Mouse (Mus musculus) forebrain, embryonic 10.5 days (tissue): ENCODE results near the gene Zc3h10. TPM values are rescaled to one million over a fixed set of nuclear protein-coding genes. Genes with fewer than 3 reads are reported as not detected.
"Not testable (repeated sequence)": the region's sequence is repeated elsewhere in the genome, so short reads cannot be mapped to it uniquely, and the experiment has no call there.

Experiments
- DNase-seq: peaks from one replicate; pipeline ENCODE4 v3.0.0-alpha.2; 2017; ENCODE audit warnings: low spot score; ENCODE audit errors: extremely low spot score
- H3K27ac ChIP-seq: fragments of 300-500 bp; sonication (generic); 2 replicates; pipeline ENCODE4 v1.5.1; 2016; ENCODE audit warnings: mild to moderate bottlenecking
- H3K27me3 ChIP-seq: fragments of 300-500 bp; sonication (generic); 2 replicates; pipeline ENCODE4 v1.6.1; 2016; ENCODE audit warnings: mild to moderate bottlenecking; ENCODE audit not compliant: poor library complexity, severe bottlenecking
- H3K36me3 ChIP-seq: fragments of 300-500 bp; sonication (generic); replicated peaks from 2 replicates; pipeline ENCODE4 v1.6.1; 2016; ENCODE audit warnings: mild to moderate bottlenecking, moderate library complexity
- H3K4me1 ChIP-seq: fragments of 300-500 bp; sonication (generic); 2 replicates; pipeline ENCODE4 v1.6.1; 2016
- H3K4me3 ChIP-seq: fragments of 300-500 bp; sonication (generic); 2 replicates; pipeline ENCODE4 v1.5.1; 2016; ENCODE audit warnings: mild to moderate bottlenecking, moderate library complexity
- H3K9me3 ChIP-seq: fragments of 300-500 bp; sonication (generic); 2 replicates; pipeline ENCODE4 v1.6.1; 2016; ENCODE audit warnings: mild to moderate bottlenecking, moderate library complexity
- WGBS: fragments of 180-500 bp; shearing (Covaris S2); methylation state at CpG from one replicate; pipeline ENCODE4 v1.1.7; 2016; 5-methylcytosine and 5-hydroxymethylcytosine counted together
- polyA plus RNA-seq: library from polyadenylated mRNA; unstranded; fragments of >200 nt; fragmentation: Nextera tagmentation; extraction: Ambion mirVana; gene quantifications from 2 replicates; pipeline ENCODE4 v1.2.1, GENCODE M21; 2016

Zc3h10 gene
- polyA plus RNA-seq, 1 experiment from 2014 or later = 11.8 TPM

- peak within 1 kb of the TSS; percentile 81 for H3K27ac ChIP-seq
Measured at GRCm38 (mm10) chr10:128498590-128498989, 49.0 kb downstream of the Zc3h10 start, which contains the start of gene Myl6b. Myl6b (minus strand) TSS chr10:128498685.

GRCm38 (mm10) chr10:128497134-128497737 is 50.3 kb downstream of the Zc3h10 start:
- WGBS = 31% methylated on average over 6 of the region's 6 CpGs
- H3K36me3 ChIP-seq = peaks cover 3% of the 10 kb centered on the region
- H3K4me3 ChIP-seq = peak overlapping the region; percentile 67; the same call in 1 of the 2 replicates
- no peak for DNase-seq
- H3K27me3 ChIP-seq = peaks cover 14% of the 10 kb centered on the region
- H3K27ac ChIP-seq = 0 out of 2 replicates have a peak overlapping the region, but pooled peaks have one; percentile 2
- peaks cover 51% of the 10 kb centered on the region for H3K4me1 ChIP-seq
- H3K9me3 ChIP-seq = no peaks in the 10 kb centered on the region

More at GRCm38 (mm10) chr10:128498590-128498989, 49.0 kb downstream of the Zc3h10 start, which contains the start of gene Myl6b:
- under 1% methylated on average over 27 of the region's 27 CpGs for WGBS
- no peaks in the 10 kb centered on the region for H3K9me3 ChIP-seq
- H3K27me3 ChIP-seq = peaks cover 14% of the 10 kb centered on the region
- H3K4me3 ChIP-seq = peak within 1 kb of the TSS; percentile 67
- H3K4me1 ChIP-seq = peaks cover 43% of the 10 kb centered on the region
- H3K36me3 ChIP-seq = no peaks in the 10 kb centered on the region
- peak; percentile 97 for DNase-seq

GRCm38 (mm10) chr10:128496509-128497077 is 51.0 kb downstream of the Zc3h10 start:
- Histone ChIP-seq H3K36me3 (peaks cover 9% of the 10 kb centered on the region), H3K4me1 (peaks cover 57% of the 10 kb centered on the region), H3K27me3 (peaks cover 14% of the 10 kb centered on the region), H3K4me3 (no peak overlapping the region), H3K9me3 (no peaks in the 10 kb centered on the region), H3K27ac (no peak overlapping the region)
- DNase-seq = no peak
- WGBS = 28% methylated on average over 6 of the region's 6 CpGs

GRCm38 (mm10) chr10:128495903-128496302 is 51.7 kb downstream of the Zc3h10 start:
- no peak overlapping the region; the same call in 1 of the 2 replicates for H3K4me3 ChIP-seq
- H3K27me3 ChIP-seq = peaks cover 14% of the 10 kb centered on the region
- WGBS = 75% methylated on average over 4 of the region's 4 CpGs
- peaks cover 64% of the 10 kb centered on the region for H3K4me1 ChIP-seq
- H3K27ac ChIP-seq = no peak overlapping the region
- DNase-seq = no peak
- H3K9me3 ChIP-seq = no peaks in the 10 kb centered on the region
- peaks cover 16% of the 10 kb centered on the region for H3K36me3 ChIP-seq

GRCm38 (mm10) chr10:128495270-128495669 is 52.3 kb downstream of the Zc3h10 start:
- WGBS = 82% methylated on average over 2 of the region's 2 CpGs
- Histone ChIP-seq H3K9me3 (no peaks in the 10 kb centered on the region), H3K4me3 (peak overlapping the region; percentile 85), H3K27me3 (peaks cover 14% of the 10 kb centered on the region), H3K4me1 (peaks cover 65% of the 10 kb centered on the region), H3K27ac (0 out of 2 replicates have a peak overlapping the region, but pooled peaks have one; percentile 91), H3K36me3 (peaks cover 23% of the 10 kb centered on the region)
- DNase-seq = no peak

- Histone ChIP-seq H3K9me3 (no peaks in the 10 kb centered on the region), H3K4me3 (peak overlapping the region; percentile 85), H3K27ac (peak overlapping the region; percentile 91), H3K36me3 (peaks cover 28% of the 10 kb centered on the region), H3K27me3 (peaks cover 14% of the 10 kb centered on the region), H3K4me1 (peaks cover 65% of the 10 kb centered on the region)
- no peak for DNase-seq
- WGBS = 65% methylated on average over 11 of the region's 11 CpGs
Measured at GRCm38 (mm10) chr10:128494667-128495245, 52.8 kb downstream of the Zc3h10 start.

GRCm38 (mm10) chr10:128493695-128494666 is 53.6 kb downstream of the Zc3h10 start, which contains the start of gene Myl6:
Myl6 (minus strand) TSS chr10:128494145.
- under 1% methylated on average over 45 of the region's 45 CpGs for WGBS
- Histone ChIP-seq H3K27ac (peak within 1 kb of the TSS; percentile 91), H3K27me3 (peaks cover 14% of the 10 kb centered on the region), H3K4me3 (peak within 1 kb of the TSS; percentile 85), H3K9me3 (no peaks in the 10 kb centered on the region), H3K36me3 (peaks cover 36% of the 10 kb centered on the region), H3K4me1 (peaks cover 57% of the 10 kb centered on the region)
- DNase-seq = peak; percentile 98

- WGBS = 0% methylated on average over 12 of the region's 12 CpGs
- H3K9me3 ChIP-seq = no peaks in the 10 kb centered on the region
- DNase-seq = no peak
- peaks cover 14% of the 10 kb centered on the region for H3K27me3 ChIP-seq
- H3K4me1 ChIP-seq = peaks cover 55% of the 10 kb centered on the region
- peak overlapping the region; percentile 85 for H3K4me3 ChIP-seq
- H3K36me3 ChIP-seq = peaks cover 42% of the 10 kb centered on the region
- peak overlapping the region; percentile 91 for H3K27ac ChIP-seq
Measured at GRCm38 (mm10) chr10:128493319-128493694, 54.3 kb downstream of the Zc3h10 start.

GRCm38 (mm10) chr10:128492633-128493311 is 54.8 kb downstream of the Zc3h10 start:
- Histone ChIP-seq H3K27me3 (peaks cover 14% of the 10 kb centered on the region), H3K36me3 (peaks cover 48% of the 10 kb centered on the region), H3K27ac (peak overlapping the region; percentile 91), H3K4me1 (peaks cover 50% of the 10 kb centered on the region), H3K9me3 (no peaks in the 10 kb centered on the region), H3K4me3 (peak overlapping the region; percentile 85)
- 40% methylated on average over 12 of the region's 12 CpGs for WGBS
- peak; percentile 44 for DNase-seq

GRCm38 (mm10) chr10:128492051-128492450 is 55.5 kb downstream of the Zc3h10 start:
- H3K4me3 ChIP-seq = peak overlapping the region; percentile 85
- H3K36me3 ChIP-seq = peaks cover 55% of the 10 kb centered on the region
- H3K4me1 ChIP-seq = peaks cover 43% of the 10 kb centered on the region
- peak overlapping the region; percentile 91 for H3K27ac ChIP-seq
- peaks cover 10% of the 10 kb centered on the region for H3K27me3 ChIP-seq
- not testable (repeated sequence) for DNase-seq, H3K9me3 ChIP-seq
- WGBS = 87% methylated on average over 8 of the region's 8 CpGs
